Mouse (Mus musculus): ENCODE measurements around the gene Nod2. TPM values are rescaled to one million over a fixed set of nuclear protein-coding genes. Genes with fewer than 3 reads are reported as not detected.

Nod2 gene
- total and polyA plus RNA-seq, 3 experiments, result 0.22 to 0.50 TPM; not detected in 1

- Histone ChIP-seq H3K9me3 (replicated peaks; ENCODE audit: insufficient read depth, low read length) (no peaks in the 10 kb centered on the region), H3K4me3 (ENCODE audit: control insufficient read depth in 1 of 2, insufficient read depth in 1 of 2, low read depth in 2 of 2, low read length in 2 of 2) (peak overlapping the region; percentile 68 to 100), H3K9ac (ENCODE audit: control insufficient read depth, low read depth, low read length, poor library complexity, severe bottlenecking) (peak overlapping the region; percentile 66; the same call in 1 of the 2 replicates), H3K27me3 (ENCODE audit: control insufficient read depth in 1 of 2, insufficient read depth in 2 of 2, low read length in 2 of 2) (no peaks in the 10 kb centered on the region), H3K4me1 (ENCODE audit: control insufficient read depth in 1 of 2, insufficient read depth in 2 of 2, low read length in 2 of 2) (peaks cover 7 to 18% of the 10 kb centered on the region in 2 experiments), H3K36me3 (ENCODE audit: control insufficient read depth in 1 of 2, insufficient read depth in 2 of 2, low read length in 2 of 2) (peaks cover 0 to 15% of the 10 kb centered on the region in 2 experiments; a peak in 2 of 4 replicates), H3K27ac (ENCODE audit: control insufficient read depth, low read depth, low read length) (0 out of 2 replicates have a peak overlapping the region, but pooled peaks have one; percentile 7), H3K79me2 (ENCODE audit: control insufficient read depth, insufficient read depth, low read length, poor library complexity) (peaks cover 3% of the 10 kb centered on the region; the same call in 1 of the 2 replicates)
- DNase-seq (ENCODE audit: low read depth, low spot score), result peak; percentile 47
- TF ChIP-seq KAT2A (conservative IDR thresholded peaks at IDR 0.05; ENCODE audit: low read depth, low read length) (no peak), POLR2AphosphoS5 (IDR thresholded peaks at IDR 0.05; ENCODE audit: borderline replicate concordance, low read depth, low read length) (no peak), ZKSCAN1 (IDR thresholded peaks at IDR 0.05; ENCODE audit: low read depth, low read length) (no peak), ZMIZ1 (IDR thresholded peaks at IDR 0.05; ENCODE audit: low read depth, low read length) (no peak), MAFK (IDR thresholded peaks at IDR 0.05; ENCODE audit: borderline replicate concordance, low read depth, low read length) (no peak), POLR2A (IDR thresholded peaks at IDR 0.05; ENCODE audit: control insufficient read depth in 1 of 2, insufficient read depth in 1 of 2, low read depth in 1 of 2, low read length in 2 of 2, poor library complexity in 1 of 2) (no peak), MYB (IDR thresholded peaks at IDR 0.05; ENCODE audit: low read depth, low read length) (no peak), RCOR1 (IDR thresholded peaks at IDR 0.05; ENCODE audit: low read depth, low read length) (peak; percentile 42; the same call in 1 of the 2 replicates), E2F4 (IDR thresholded peaks at IDR 0.05; ENCODE audit: borderline replicate concordance, low read depth, low read length) (no peak), MEF2A (IDR thresholded peaks at IDR 0.05; ENCODE audit: extremely low read depth, insufficient replicate concordance, low read depth, low read length, poor library complexity, severe bottlenecking) (no peak), MAX (IDR thresholded peaks at IDR 0.05; ENCODE audit: low read length) (no peak), GATA1 (IDR thresholded peaks at IDR 0.05; ENCODE audit: low read depth, low read length) (peak; percentile 64), USF1 (IDR thresholded peaks at IDR 0.05; ENCODE audit: low read depth, low read length) (no peak), POLR2AphosphoS2 (IDR thresholded peaks at IDR 0.05; ENCODE audit: low read length) (no peak), BHLHE40 (IDR thresholded peaks at IDR 0.05; ENCODE audit: borderline replicate concordance, low read depth, low read length) (no peak), HCFC1 (IDR thresholded peaks at IDR 0.05; ENCODE audit: low read depth, low read length) (no peak), NRF1 (IDR thresholded peaks at IDR 0.05; ENCODE audit: insufficient read depth, low read depth, low read length, poor library complexity, severe bottlenecking) (no peak), GABPA (IDR thresholded peaks at IDR 0.05; ENCODE audit: low read depth, low read length) (no peak), SMC3 (IDR thresholded peaks at IDR 0.05; ENCODE audit: low read depth, low read length) (no peak), EP300 (IDR thresholded peaks at IDR 0.05; ENCODE audit: low read depth in 1 of 2, low read length in 2 of 2) (peak in 1 of 2 experiments; percentile 18; a peak in 1 of 4 replicates), CTCF (IDR thresholded peaks at IDR 0.05 in 2 of 3, conservative IDR thresholded peaks at IDR 0.05 in 1 of 3; ENCODE audit: control insufficient read depth in 1 of 3, insufficient read depth in 1 of 3, low read depth in 2 of 3, low read length in 3 of 3, poor library complexity in 1 of 3, severe bottlenecking in 1 of 3) (no peak), USF2 (IDR thresholded peaks at IDR 0.05; ENCODE audit: borderline replicate concordance in 1 of 2, insufficient read depth in 1 of 2, low read depth in 1 of 2, low read length in 2 of 2) (no peak), TAL1 (IDR thresholded peaks at IDR 0.05; ENCODE audit: low read length) (no peak), JUND (IDR thresholded peaks at IDR 0.05; ENCODE audit: low read depth, low read length) (no peak), CHD2 (IDR thresholded peaks at IDR 0.05; ENCODE audit: low read length) (no peak), RAD21 (IDR thresholded peaks at IDR 0.05; ENCODE audit: low read depth, low read length) (no peak), MXI1 (IDR thresholded peaks at IDR 0.05; ENCODE audit: low read depth, low read length) (no peak), TCF12 (IDR thresholded peaks at IDR 0.05; ENCODE audit: low read depth, low read length) (no peak), MYC (IDR thresholded peaks at IDR 0.05; ENCODE audit: low read depth, low read length) (no peak), ZC3H11A (IDR thresholded peaks at IDR 0.05; ENCODE audit: low read depth, low read length) (no peak), SIN3A (IDR thresholded peaks at IDR 0.05; ENCODE audit: low read length) (0 out of 2 replicates have a peak, but pooled peaks have one; percentile 18), ZNF384 (IDR thresholded peaks at IDR 0.05; ENCODE audit: low read depth, low read length) (peak; percentile 86), UBTF (IDR thresholded peaks at IDR 0.05; ENCODE audit: borderline replicate concordance, insufficient read depth, low read depth, low read length) (no peak), MAZ (IDR thresholded peaks at IDR 0.05; ENCODE audit: low read depth, low read length) (no peak), ELF1 (IDR thresholded peaks at IDR 0.05; ENCODE audit: low read depth, low read length) (no peak), TBP (IDR thresholded peaks at IDR 0.05; ENCODE audit: low read depth, low read length) (no peak), NELFE (IDR thresholded peaks at IDR 0.05; ENCODE audit: low read depth, low read length) (no peak), CHD1 (IDR thresholded peaks at IDR 0.05; ENCODE audit: low read depth, low read length) (no peak)
Observed at GRCm38 (mm10) chr8:88698048-88698447, 50.9 kb downstream of the Nod2 start.
